Mouse (Mus musculus) liver, embryonic 13.5 days (tissue): ENCODE data around the gene Sdha. TPM values are rescaled to one million over a fixed set of nuclear protein-coding genes. Genes with fewer than 3 reads are reported as not detected.
A peak's percentile ranks its signal among the peaks of the same experiment; 100 is the strongest.

ENCODE experiments used
- ATAC-seq: fragments of 200-750 bp; cut with Nextera tagmentation; 2 replicates; pipeline ENCODE4 v1.8.0; 2017; ENCODE audit warnings: low read depth, mild to moderate bottlenecking, moderate number of reproducible peaks, moderate library complexity
- DNase-seq: peaks from one replicate; pipeline ENCODE4 v3.0.0; 2022
- H3K27ac ChIP-seq: fragments of 300-500 bp; sonication (generic); 2 replicates; pipeline ENCODE4 v1.5.1; 2015; ENCODE audit warnings: moderate library complexity, mild to moderate bottlenecking, inconsistent platforms
- H3K27me3 ChIP-seq: fragments of 300-500 bp; sonication (generic); 2 replicates; pipeline ENCODE4 v1.6.1; 2015; ENCODE audit warnings: mild to moderate bottlenecking, inconsistent platforms
- H3K36me3 ChIP-seq: fragments of 300-500 bp; sonication (generic); 2 replicates; pipeline ENCODE4 v1.6.1; 2015; ENCODE audit warnings: mild to moderate bottlenecking, inconsistent platforms
- H3K4me1 ChIP-seq: fragments of 300-500 bp; sonication (generic); replicated peaks from 2 replicates; pipeline ENCODE4 v1.6.1; 2015; ENCODE audit warnings: inconsistent platforms
- H3K4me2 ChIP-seq: fragments of 300-500 bp; sonication (generic); 2 replicates; pipeline ENCODE4 v1.6.1; 2015; ENCODE audit warnings: inconsistent platforms, mild to moderate bottlenecking, moderate library complexity
- H3K4me3 ChIP-seq: fragments of 300-500 bp; sonication (generic); replicated peaks from 2 replicates; pipeline ENCODE4 v1.5.1; 2015; ENCODE audit warnings: mild to moderate bottlenecking, inconsistent platforms
- H3K9ac ChIP-seq: fragments of 300-500 bp; sonication (generic); 2 replicates; pipeline ENCODE4 v1.6.1; 2015; ENCODE audit warnings: mild to moderate bottlenecking, inconsistent platforms
- H3K9me3 ChIP-seq: fragments of 300-500 bp; sonication (generic); replicated peaks from 2 replicates; pipeline ENCODE4 v1.6.1; 2016; ENCODE audit warnings: inconsistent platforms
- WGBS: fragments of 180-500 bp; shearing (Covaris S2); methylation state at CpG from one replicate; pipeline ENCODE4 v1.1.7; 2015; ENCODE audit not compliant: insufficient replicate concordance; 5-methylcytosine and 5-hydroxymethylcytosine counted together
- polyA plus RNA-seq: library from polyadenylated mRNA; unstranded; fragments of >200 nt; fragmentation: Nextera tagmentation; extraction: Ambion mirVana; gene quantifications from 2 replicates; pipeline ENCODE4 v1.2.1, GENCODE M21; 2015

Sdha gene
- polyA plus RNA-seq, 1 experiment from 2014 or later: 164 TPM

- H3K9ac ChIP-seq: no peak overlapping the region
- WGBS: 89% methylated on average over 13 of the region's 13 CpGs
- H3K27me3 ChIP-seq: no peaks in the 10 kb centered on the region
- DNase-seq (no peak), ATAC-seq (no peak)
- no peak overlapping the region for H3K27ac ChIP-seq
- H3K4me3 ChIP-seq: no peak overlapping the region
- no peaks in the 10 kb centered on the region for H3K4me1 ChIP-seq
- H3K4me2 ChIP-seq: no peak overlapping the region
- peaks cover 73% of the 10 kb centered on the region for H3K36me3 ChIP-seq
- H3K9me3 ChIP-seq: no peaks in the 10 kb centered on the region
These were observed 6.4 kb upstream of the Sdha start for GRCm38 (mm10) chr13:74356491-74356890.

- Histone ChIP-seq H3K4me2 (peak overlapping the region; percentile 67), H3K9me3 (no peaks in the 10 kb centered on the region), H3K27me3 (no peaks in the 10 kb centered on the region), H3K4me3 (peak overlapping the region; percentile 74), H3K9ac (peak overlapping the region; percentile 88), H3K4me1 (peaks cover 28% of the 10 kb centered on the region), H3K36me3 (peaks cover 21% of the 10 kb centered on the region), H3K27ac (peak overlapping the region; percentile 89)
- ATAC-seq (peak; percentile 47), DNase-seq (no peak)
- 2% methylated on average over 15 of the region's 15 CpGs for WGBS
These were observed 391 bp upstream of the Sdha start for GRCm38 (mm10) chr13:74350435-74350906.

GRCm38 (mm10) chr13:74341036-74341435 lies 9.0 kb downstream of the Sdha start:
- Histone ChIP-seq H3K9me3 (no peaks in the 10 kb centered on the region), H3K9ac (no peak overlapping the region), H3K4me1 (no peaks in the 10 kb centered on the region), H3K4me2 (no peak overlapping the region), H3K4me3 (no peak overlapping the region), H3K36me3 (peaks cover 73% of the 10 kb centered on the region), H3K27ac (no peak overlapping the region), H3K27me3 (no peaks in the 10 kb centered on the region)
- WGBS: 41% methylated on average over 3 of the region's 3 CpGs
- DNase-seq: peak; percentile 8
- ATAC-seq: no peak

GRCm38 (mm10) chr13:74329321-74329720 lies 20.8 kb downstream of the Sdha start:
- no peak overlapping the region for H3K4me3 ChIP-seq
- no peak for ATAC-seq
- no peak overlapping the region for H3K4me2 ChIP-seq
- H3K9ac ChIP-seq: no peak overlapping the region
- no peak for DNase-seq
- H3K36me3 ChIP-seq: peaks cover 77% of the 10 kb centered on the region
- H3K27ac ChIP-seq: no peak overlapping the region
- H3K4me1 ChIP-seq: no peaks in the 10 kb centered on the region
- H3K27me3 ChIP-seq: no peaks in the 10 kb centered on the region
- no peaks in the 10 kb centered on the region for H3K9me3 ChIP-seq

- Histone ChIP-seq H3K9ac (peak within 1 kb of the TSS; percentile 91), H3K27ac (peak within 1 kb of the TSS; percentile 78), H3K4me3 (peak within 1 kb of the TSS; percentile 95), H3K27me3 (no peaks in the 10 kb centered on the region), H3K36me3 (peaks cover 29% of the 10 kb centered on the region), H3K9me3 (no peaks in the 10 kb centered on the region), H3K4me2 (peak within 1 kb of the TSS; percentile 83), H3K4me1 (peaks cover 37% of the 10 kb centered on the region)
- DNase-seq (peak; percentile 95), ATAC-seq (peak; percentile 100)
- WGBS: under 1% methylated on average over 36 of the region's 36 CpGs
These were observed 32.8 kb downstream of the Sdha start, which contains the start of gene Pdcd6 for GRCm38 (mm10) chr13:74317170-74317849. Gene Pdcd6 (minus strand): TSS chr13:74317580.

- Histone ChIP-seq H3K9ac (peak overlapping the region; percentile 91), H3K4me1 (peaks cover 37% of the 10 kb centered on the region), H3K4me2 (peak overlapping the region; percentile 83), H3K36me3 (peaks cover 27% of the 10 kb centered on the region), H3K9me3 (no peaks in the 10 kb centered on the region), H3K27me3 (no peaks in the 10 kb centered on the region), H3K27ac (peak overlapping the region; percentile 78), H3K4me3 (peak overlapping the region; percentile 95)
- DNase-seq (no peak), ATAC-seq (peak; percentile 29)
- 1% methylated on average over 15 of the region's 15 CpGs for WGBS
These were observed 33.3 kb downstream of the Sdha start for GRCm38 (mm10) chr13:74316789-74317169.

GRCm38 (mm10) chr13:74316386-74316785 lies 33.7 kb downstream of the Sdha start:
- H3K4me2 ChIP-seq: peak overlapping the region; percentile 83
- ATAC-seq (no peak), DNase-seq (no peak)
- peak overlapping the region; percentile 95 for H3K4me3 ChIP-seq
- H3K4me1 ChIP-seq: peaks cover 37% of the 10 kb centered on the region
- H3K36me3 ChIP-seq: peaks cover 27% of the 10 kb centered on the region
- peak overlapping the region; percentile 91 for H3K9ac ChIP-seq
- H3K27me3 ChIP-seq: no peaks in the 10 kb centered on the region
- no peaks in the 10 kb centered on the region for H3K9me3 ChIP-seq
- 14% methylated on average over 4 of the region's 4 CpGs for WGBS
- peak overlapping the region; percentile 78 for H3K27ac ChIP-seq

GRCm38 (mm10) chr13:74314616-74315015 lies 35.5 kb downstream of the Sdha start:
- DNase-seq (no peak), ATAC-seq (no peak)
- Histone ChIP-seq H3K4me1 (peaks cover 37% of the 10 kb centered on the region), H3K4me2 (no peak overlapping the region), H3K9ac (no peak overlapping the region), H3K36me3 (peaks cover 32% of the 10 kb centered on the region), H3K27ac (no peak overlapping the region), H3K27me3 (no peaks in the 10 kb centered on the region), H3K4me3 (no peak overlapping the region), H3K9me3 (no peaks in the 10 kb centered on the region)
- 89% methylated on average over 3 of the region's 3 CpGs for WGBS

- Histone ChIP-seq H3K9ac (no peak overlapping the region), H3K4me2 (no peak overlapping the region), H3K9me3 (no peaks in the 10 kb centered on the region), H3K36me3 (peaks cover 72% of the 10 kb centered on the region), H3K4me3 (no peak overlapping the region), H3K4me1 (no peaks in the 10 kb centered on the region), H3K27me3 (no peaks in the 10 kb centered on the region), H3K27ac (no peak overlapping the region)
- WGBS: 90% methylated on average over 1 of the region's 1 CpGs
- DNase-seq: no peak
- no peak for ATAC-seq
These were observed 44.3 kb downstream of the Sdha start for GRCm38 (mm10) chr13:74305780-74306179.

GRCm38 (mm10) chr13:74305380-74305779 lies 44.7 kb downstream of the Sdha start:
- DNase-seq (no peak), ATAC-seq (no peak)
- no peaks in the 10 kb centered on the region for H3K9me3 ChIP-seq
- H3K27ac ChIP-seq: no peak overlapping the region
- peaks cover 68% of the 10 kb centered on the region for H3K36me3 ChIP-seq
- H3K27me3 ChIP-seq: no peaks in the 10 kb centered on the region
- no peaks in the 10 kb centered on the region for H3K4me1 ChIP-seq
- no peak overlapping the region for H3K4me2 ChIP-seq
- WGBS: 78% methylated on average over 6 of the region's 6 CpGs
- H3K9ac ChIP-seq: no peak overlapping the region
- no peak overlapping the region for H3K4me3 ChIP-seq

GRCm38 (mm10) chr13:74302050-74303037 lies 47.7 kb downstream of the Sdha start:
- H3K4me1 ChIP-seq: no peaks in the 10 kb centered on the region
- no peak overlapping the region for H3K4me3 ChIP-seq
- 75% methylated on average over 10 of the region's 10 CpGs for WGBS
- ATAC-seq (no peak), DNase-seq (no peak)
- no peak overlapping the region for H3K9ac ChIP-seq
- no peak overlapping the region for H3K4me2 ChIP-seq
- peaks cover 44% of the 10 kb centered on the region for H3K36me3 ChIP-seq
- H3K27me3 ChIP-seq: no peaks in the 10 kb centered on the region
- H3K27ac ChIP-seq: no peak overlapping the region
- H3K9me3 ChIP-seq: no peaks in the 10 kb centered on the region
